Mouse (Mus musculus): Measurements from ENCODE around the gene Fdxacb1. TPM values are rescaled to one million over a fixed set of nuclear protein-coding genes. Genes with fewer than 3 reads are reported as not detected.

Gene Fdxacb1
- 1 to 10 TPM; 5.4 to 6.2 TPM for total RNA-seq (2021)
- long read RNA-seq, experiment 1, partial matches to known transcripts, result 2 of 9 reads
- long read RNA-seq, experiment 1, other reads (novel, unspliced or antisense), result 3 of 9 reads
- long read RNA-seq, experiment 2, partial matches to known transcripts, result 2 of 6 reads
- long read RNA-seq, experiment 2, other reads (novel, unspliced or antisense), result 3 of 6 reads

DNA sequence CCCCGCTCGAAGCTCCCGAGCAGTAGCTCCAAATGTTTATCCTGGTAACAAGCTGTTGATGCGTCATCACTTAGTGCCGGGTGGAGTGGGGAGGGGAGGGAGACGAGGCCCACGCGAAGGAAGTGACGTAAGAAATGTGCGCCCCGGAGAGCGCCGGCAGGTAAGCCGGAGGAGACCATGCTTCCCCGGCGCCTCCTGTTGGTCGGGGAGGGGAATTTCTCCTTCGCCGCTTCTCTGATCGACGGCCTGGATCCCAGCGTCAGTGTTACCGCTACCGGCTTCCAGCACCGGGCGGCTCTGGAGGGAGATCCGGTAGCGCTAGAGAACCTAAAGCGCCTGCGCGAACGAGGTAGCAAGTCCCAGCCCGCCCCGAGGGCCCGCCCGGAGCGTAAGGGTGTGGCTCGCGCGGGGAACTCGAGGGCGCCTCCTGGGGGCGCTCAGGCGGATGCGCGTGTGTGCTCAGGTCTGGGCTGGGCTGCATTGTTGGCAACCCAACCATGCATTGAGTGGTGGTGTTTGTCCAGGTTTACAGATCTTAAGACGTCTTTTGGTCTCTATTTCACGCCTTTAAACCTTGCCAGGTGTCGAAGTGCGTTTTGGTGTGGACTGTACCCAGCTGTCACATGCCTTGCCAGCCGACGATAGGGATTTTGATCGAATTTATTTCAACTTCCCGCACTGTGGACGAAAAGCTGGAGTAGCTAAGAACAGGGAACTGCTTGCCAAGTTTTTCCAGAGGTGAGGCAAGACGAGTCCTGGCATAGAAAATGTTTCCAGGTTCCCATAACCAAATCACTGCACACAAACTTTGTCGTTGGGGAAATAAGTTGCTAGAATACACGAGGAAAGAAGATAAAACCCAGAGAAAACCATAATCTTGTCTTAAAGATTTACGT, at the start of gene Fdxacb1:
TSS of gene Fdxacb1 (plus strand) at position 130 of the 896 bp plus-strand sequence.
- DNase-seq (ENCODE audit: low spot score in 2 of 2), result peak; percentile 99

DNA sequence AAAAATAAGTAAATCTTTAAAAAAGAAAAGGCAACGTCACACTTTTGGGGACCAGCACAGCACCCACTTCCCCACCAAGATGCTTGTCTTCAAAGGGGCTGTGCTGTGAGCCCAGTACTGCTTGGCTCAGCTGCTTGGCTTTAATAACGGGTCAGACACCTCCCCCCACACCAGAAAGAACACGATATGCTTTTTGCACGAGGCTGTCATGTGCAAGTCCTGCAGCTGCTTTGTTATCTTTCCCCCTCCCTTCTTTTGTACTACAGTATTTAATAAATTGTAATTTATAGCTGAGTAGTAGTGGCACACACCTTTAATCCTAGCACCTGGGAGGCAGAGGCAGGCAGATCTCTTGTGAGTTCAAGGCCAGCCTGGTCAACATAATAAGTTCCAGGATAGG, 49.2 kb upstream of the Fdxacb1 start:
- no peak for DNase-seq (ENCODE audit: low spot score in 2 of 2)

DNA sequence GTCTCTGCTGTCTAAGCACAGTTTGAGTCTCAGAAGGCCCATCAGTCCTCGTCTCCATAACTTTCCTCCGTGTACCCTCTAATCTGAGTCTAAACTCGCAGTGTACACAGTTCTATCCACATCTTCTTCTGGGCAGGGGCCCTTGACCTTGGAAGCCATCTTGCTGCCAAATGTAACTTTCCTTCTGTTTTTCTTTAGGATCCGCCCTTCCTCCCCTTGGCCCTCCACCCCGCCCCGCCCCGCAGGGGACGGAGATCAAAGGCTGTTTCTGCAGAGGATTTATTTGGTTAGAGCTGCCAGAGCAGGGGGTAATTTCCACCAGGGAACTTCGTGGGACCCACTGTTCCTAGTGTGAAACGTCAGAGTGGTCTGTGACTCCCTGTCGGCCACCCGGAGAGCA, 47.0 kb upstream of the Fdxacb1 start:
- DNase-seq (ENCODE audit: low spot score in 2 of 2), result no peak

DNA sequence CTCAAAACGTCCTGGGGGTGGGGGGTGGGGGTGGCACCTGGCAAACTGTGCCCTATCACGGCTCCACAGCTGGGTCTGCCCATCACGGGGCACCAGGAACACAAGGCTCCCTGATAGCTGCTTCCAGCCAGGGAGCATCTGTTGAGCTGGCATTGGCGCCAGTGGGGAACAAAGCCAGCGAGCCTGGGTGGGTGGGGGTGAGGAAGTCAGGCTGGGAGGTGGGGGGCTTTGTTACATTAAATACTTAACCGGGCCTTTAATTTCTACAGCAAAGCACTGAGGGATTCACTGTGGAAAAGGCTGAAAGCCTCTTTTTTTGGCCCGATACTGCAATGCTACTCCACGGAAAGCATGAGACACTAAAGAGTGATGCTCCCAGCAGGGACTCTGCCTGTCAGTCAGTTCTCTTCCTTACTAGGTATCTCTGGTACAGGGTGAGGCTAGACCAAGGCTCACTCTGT, 45.6 kb upstream of the Fdxacb1 start:
- no peak for DNase-seq (ENCODE audit: low spot score in 2 of 2)

DNA sequence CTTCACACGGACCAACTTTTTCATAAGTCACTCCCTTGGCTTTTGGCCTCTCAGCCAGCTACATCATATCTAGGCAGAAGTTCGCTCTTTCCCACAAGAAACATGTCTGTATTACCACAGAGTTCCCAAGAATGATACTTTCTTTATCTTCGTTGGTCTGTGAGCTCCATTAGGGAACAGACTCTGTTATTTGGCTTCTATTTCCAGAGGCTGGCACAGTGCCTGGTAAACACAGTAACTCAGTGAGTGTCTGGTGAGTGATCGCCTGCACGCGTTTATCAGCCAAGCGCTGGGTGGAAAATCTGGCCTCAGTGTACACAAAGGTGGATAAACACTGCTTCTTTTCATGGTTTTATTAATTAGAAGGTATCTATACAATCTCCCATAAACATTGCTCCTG, 44.6 kb upstream of the Fdxacb1 start:
- DNase-seq (ENCODE audit: low spot score in 2 of 2), result peak in 1 of 2 experiments; percentile 38

DNA sequence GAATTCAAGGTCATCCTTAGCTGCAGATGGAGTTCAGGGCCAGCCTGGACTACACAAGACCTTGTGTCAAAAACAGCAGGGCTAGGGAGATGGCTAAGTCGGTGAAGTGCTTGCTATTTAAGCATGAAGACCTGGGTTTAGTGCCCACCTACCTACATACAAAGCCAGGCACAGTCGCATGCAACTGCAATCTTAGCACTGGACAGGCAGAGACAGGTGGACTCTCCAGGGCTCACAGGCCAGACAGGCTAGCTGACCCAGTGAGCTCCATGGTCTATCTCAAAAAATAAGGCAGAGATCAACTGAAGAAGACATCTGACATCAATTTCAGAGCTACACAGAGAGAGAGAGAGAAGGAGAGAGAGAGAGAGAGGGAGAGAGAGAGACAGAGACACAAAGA, 43.9 kb upstream of the Fdxacb1 start:
- no peak for DNase-seq (ENCODE audit: low spot score in 2 of 2)

DNA sequence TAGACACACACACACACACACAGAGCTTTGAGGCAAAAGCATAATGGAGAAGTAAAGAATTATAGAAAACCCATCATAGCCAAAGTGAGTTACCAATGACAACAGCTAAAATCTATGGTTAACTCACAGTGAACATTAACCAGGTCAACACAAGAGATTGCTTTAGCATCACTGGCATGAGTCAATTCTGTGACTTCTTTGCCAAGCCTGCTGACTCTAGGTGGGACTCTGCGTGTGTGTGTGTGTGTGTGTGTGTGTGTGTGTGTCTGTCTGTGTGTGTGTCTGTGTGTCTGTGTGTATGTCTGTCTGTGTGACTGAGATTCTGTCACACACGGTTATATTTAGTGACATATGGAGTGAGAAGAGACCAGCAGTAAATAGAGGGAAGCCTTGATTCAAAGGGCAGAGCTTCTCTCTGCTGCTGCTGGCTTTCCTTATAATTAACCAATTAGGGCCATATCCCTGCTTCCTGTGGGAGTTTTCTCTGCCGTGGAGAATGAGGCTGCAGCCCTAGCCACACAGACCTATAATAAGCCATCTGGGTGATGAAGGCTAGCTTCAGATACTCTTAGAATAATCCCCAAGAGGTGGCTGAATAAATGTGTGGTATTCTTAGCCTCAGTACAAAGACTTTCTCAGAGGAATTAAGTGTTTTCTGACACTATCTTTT, 43.2 kb upstream of the Fdxacb1 start:
- no peak for DNase-seq (ENCODE audit: low spot score in 2 of 2)

DNA sequence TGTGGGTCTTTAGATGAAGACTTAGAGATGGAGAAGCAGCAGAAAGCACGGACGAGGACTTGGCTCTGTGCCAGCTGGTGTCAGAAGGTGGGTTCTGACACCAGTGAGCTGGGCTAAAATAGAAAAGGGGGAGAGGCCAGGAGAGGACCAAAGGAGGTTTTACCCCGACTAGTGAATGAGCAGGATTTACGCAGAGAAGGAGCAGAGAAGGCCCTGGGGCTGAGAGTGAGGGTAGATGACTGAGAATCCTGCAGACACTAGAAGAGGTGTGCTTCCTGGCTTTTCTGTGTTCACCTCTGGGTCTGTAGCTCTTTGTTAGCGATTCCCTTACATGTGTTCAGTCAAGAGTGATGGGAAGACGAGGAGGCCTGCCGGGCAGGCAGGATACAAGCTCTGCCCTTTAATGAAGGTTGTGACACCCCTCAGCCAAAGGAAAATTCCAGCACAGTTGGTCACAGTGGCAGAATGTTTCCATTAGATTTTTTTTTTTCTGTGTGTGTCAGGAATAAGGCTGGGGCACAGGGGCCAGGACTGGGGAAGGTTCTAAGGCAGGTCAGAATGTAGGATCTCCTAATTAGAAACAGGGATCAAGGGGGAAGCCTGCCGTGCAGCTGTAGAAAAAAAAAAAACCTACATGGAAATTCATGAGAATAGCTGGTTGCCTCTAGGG, 42.0 kb upstream of the Fdxacb1 start:
- no peak for DNase-seq (ENCODE audit: low spot score in 2 of 2)

DNA sequence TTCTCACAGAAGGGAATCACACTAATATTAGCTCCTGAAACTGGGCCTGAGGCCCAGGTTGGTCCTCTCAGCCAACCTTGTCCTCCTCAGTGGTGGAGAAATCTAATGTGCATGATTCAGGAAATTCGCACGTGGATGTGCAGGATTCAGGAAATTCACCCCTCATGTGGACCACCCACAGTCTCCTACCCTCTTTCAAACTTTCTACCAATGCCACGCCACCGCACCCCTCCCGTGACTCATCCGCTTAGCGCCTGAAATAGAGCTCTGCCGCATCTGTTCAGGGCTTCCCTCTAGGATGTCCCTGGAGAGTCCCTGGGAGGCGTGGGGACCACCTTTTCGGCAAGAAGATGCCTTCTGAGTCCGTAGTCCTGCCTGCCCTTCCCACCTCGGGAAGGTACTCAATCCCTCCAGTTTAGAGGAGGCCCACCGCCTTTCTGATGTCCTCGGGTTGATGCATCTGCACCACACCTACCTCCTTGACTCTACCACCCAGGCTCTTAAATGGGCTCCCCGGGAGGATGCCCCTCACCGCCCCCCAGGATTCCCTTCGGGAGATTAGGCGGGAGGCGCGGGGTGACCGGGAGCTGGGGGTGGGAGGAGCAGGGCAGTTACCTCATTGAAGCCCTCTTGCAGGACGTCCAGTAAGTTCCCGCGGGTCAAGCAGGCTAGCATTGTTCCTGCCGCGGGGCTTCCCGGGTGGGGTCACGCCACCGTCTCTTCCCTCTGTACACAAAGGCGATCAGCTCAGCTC, 40.7 kb upstream of the Fdxacb1 start:
- DNase-seq (ENCODE audit: low spot score in 2 of 2), result peak; percentile 78 to 80

DNA sequence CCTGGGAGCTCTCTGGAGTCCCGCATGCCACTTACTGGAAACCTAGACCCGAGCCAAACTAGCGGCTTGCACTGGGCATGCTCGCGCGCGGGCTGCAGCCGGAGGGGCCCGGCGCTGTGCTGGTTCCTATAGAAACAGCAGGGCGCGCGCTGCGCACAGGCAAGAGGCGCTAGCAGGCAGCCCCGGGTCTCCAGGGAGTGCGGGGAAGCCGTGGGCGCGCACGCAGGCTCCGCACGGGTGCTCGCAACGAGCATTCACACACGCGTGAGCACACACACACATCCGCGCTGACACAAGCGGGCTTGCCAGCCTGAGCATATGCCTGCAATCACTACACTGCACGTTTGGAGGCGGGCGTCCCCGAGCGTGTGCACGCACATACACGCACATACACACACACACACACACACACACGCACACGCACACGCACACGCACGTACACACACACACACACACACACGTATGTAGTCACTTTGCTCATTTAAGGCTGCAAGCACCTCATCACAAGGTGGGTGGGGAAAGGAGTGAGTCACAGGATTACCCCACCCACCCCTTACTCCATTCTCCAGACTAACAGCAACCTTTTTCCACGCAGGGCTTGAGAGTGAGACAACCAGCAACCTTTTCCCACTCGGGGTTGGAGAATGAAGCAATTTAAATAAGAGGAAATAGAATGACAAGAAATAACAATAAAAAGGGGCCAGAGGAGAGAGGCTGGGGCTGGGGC, 39.9 kb upstream of the Fdxacb1 start:
- peak; percentile 79 to 89 for DNase-seq (ENCODE audit: low spot score in 2 of 2)

DNA sequence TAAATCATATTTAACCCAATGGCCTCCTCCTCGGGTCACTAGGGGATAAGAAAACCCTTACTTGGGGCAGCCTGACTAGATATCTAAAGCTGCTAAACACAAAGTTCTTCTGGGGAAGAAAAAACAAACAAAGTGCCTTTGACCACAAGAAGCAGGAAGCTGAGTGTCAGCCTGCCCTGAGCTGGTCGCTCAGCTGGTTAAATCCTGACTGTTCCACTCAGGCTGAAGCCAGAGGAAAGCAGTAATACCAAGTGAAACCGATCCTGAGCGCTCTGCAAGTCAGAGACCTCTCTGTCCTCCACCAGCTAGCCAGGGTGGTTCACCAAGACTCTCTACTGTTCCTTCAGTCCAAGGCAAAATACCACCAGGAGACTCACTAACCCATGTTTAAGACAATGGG, 38.4 kb upstream of the Fdxacb1 start:
- no peak for DNase-seq (ENCODE audit: low spot score in 2 of 2)

DNA sequence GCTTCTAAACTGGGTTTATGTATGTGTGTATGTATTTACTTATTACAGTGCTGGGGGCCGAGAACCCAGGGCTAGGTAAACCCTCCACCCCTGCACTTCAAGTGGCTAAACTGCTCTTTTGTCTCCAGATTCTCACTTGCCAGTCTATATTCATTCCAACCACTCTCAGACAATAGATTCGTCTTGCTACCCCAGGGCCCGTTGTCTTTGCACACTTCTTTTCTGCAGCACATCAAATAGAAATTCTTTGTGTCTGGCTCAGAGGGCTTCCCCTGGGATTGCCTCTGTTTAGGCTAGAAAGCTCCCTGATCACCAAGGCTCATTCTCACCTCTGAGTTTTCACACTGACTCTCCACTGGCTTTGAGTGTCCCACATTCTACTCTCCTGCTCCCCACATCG, 35.5 kb upstream of the Fdxacb1 start:
- no peak for DNase-seq (ENCODE audit: low spot score in 2 of 2)

DNA sequence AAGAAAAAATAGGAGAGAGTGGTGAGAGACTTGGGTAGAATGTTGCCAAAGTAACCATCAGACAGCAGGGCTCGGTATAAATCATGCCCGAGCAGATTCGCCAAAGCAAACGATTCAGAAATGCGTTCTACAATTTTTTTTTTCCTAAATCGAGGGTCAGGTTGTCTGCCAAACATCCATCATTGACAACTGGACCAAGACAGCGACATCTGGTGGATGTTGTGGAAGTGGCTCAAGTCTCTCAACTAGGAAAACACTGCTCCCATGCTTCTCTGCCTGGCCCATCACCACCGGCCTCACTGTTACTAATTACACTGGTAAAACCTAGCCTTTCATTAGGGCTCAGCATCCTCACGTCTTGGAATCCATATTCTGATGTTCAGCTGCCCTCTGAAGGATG, 33.0 kb upstream of the Fdxacb1 start:
- DNase-seq (ENCODE audit: low spot score in 2 of 2), result peak; percentile 59 to 64

DNA sequence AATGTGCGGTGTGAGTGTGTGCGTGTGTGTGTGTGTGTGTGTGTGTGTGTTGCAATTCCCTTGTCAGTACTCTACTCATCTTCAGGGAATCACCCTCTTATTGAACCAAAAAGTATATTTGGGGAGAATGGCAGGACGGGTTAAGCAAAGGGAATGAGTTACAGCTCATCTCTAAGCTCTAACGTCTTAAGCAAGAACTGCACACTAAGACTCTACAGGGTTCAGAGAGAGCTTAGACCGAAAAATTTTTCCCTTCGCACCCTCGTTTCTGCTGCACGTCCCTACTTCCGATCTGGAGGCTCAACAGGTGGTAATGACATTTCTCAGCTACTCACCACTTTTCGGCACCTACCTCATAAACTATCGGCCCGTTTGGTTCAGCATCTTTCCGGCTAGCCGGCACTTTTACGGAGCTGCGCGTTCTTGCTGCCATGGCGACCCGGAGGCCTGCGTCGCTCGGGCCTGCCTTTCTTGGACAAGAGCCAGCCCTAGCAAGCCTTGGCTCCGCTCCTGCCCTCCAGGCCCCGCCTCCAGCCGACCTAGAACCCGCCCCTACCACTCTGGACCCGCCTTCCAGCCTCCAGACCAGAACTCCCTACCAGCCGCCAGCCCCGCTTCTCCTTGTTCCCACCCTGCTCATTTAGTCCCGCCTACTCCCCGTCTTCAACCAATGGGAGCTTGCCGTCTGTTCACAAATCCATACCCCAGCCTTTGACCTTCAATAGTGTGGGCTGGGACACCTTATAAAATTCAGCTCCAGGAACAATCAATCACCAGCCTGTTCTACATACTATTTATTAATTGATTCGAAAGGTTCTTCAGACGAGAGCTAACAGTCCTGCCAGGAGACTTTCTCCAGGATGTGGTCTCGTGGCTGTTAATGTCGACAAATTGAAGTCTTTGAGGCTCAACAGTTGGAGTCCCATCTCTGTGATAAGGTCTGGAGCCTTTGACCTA, 28.8 kb upstream of the Fdxacb1 start, which contains the start of gene Dixdc1:
TSS of gene Dixdc1 (minus strand) at position 604 of the 957 bp plus-strand sequence.
- DNase-seq (ENCODE audit: low spot score in 2 of 2), result peak; percentile 81 to 83

DNA sequence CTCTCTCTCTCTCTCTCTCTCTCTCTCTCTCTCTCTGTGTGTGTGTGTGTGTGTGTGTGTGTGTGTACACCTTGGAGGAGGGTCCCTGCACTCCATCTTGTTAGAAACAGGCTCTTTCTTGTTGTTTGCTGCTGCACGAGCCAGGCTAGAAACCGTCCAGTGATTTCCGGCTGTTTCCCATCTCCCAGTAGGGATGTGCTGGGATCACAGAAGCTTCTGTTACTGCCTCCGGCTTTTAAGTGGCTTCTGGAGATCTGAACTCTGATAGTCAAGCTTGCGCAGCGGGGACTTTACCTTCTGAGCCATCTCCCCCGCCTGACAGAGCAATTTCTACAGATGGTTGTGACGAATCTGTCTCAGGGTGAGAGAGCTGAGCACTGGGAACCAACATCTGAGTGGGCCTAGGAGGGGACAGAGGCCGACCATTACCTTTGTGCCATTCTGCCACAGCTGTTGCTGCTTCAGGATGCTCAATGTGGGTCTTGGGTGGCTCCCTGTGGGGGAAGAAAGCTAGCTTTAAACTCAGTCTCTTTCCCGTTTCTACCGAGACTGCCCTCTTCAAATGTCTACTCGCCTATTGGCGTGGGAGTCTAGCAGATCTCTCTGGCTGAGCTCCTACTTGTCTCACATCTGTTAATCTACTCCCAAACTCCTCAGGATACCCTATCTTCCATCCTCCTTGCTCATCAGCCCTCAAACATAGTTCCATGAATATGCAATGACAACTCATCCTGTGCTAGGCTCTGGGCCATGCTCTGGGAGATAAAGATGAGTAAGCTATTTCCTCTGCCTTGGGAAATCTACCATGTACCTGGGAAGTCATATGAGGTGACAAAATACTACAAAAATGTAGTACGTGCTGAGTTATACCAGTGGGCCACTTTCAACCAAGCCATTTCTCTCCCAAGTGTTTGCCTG, 26.9 kb upstream of the Fdxacb1 start:
- peak in 1 of 2 experiments; percentile 26 for DNase-seq (ENCODE audit: low spot score in 2 of 2)

DNA sequence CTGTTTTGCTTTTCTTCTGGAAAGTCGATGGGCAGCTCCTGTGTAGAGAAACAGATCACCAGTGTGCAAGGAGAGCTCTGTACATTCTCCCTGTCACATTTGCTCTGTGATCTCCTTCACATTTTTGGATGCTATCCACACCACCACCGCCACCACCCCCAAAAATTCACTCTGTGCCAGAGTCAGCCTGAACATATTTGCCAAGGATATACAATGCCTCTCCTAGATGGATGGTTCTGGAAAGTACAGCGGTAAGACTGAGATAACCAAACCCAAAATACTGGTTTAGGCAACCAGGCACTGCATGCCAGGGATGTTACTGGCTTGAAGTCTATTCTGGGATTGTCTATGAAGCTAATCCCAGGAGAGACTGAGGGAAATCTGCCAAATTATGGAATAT, 25.8 kb upstream of the Fdxacb1 start:
- DNase-seq (ENCODE audit: low spot score in 2 of 2), result no peak

DNA sequence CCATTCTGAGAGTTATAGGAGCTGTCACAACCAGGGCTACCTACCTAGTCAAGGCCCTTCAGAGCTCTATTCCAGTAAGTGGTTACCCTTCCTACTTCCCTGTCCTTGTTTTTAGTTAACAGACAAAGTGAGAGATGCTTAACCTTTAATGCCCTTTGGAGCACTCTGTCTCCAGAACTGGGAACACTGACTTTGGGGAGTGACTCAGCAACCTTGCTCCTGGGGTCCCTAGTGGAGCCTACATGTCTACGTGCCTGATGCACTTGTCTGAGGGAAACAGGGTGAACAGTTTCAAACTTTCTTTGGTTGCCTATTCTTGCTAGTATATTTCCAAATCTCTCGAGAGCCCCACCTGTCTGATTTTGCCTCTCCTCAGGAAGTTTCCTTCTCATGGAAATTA, 25.3 kb upstream of the Fdxacb1 start:
- DNase-seq (ENCODE audit: low spot score in 2 of 2), result no peak

DNA sequence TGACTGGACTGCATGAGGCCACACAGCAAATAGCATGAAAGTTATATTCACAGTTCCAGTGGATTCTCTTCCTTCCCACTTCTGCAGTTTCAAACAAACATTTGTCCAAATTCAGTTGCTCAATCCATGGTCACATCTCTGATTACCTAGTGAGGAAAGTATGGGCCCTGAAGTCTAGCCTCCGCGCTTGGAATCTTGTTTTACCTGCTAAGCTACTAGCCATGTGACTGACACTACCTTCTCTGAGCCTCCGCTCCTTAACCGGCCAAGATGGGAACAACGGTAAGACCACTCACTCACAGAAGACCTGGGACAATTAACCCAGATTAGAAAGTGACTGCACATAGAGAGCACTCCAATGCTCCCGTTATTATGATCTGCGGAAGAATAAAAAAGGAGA, 22.2 kb upstream of the Fdxacb1 start:
- DNase-seq (ENCODE audit: low spot score in 2 of 2), result no peak

Data from left cerebral cortex, adult 18-20 months (tissue).